Mouse (Mus musculus): ENCODE results near the gene Macrod2. TPM values are rescaled to one million over a fixed set of nuclear protein-coding genes. Genes with fewer than 3 reads are reported as not detected.

Macrod2 gene
- polyA plus RNA-seq, 2 experiments: 2.1 to 7.7 TPM

DNA sequence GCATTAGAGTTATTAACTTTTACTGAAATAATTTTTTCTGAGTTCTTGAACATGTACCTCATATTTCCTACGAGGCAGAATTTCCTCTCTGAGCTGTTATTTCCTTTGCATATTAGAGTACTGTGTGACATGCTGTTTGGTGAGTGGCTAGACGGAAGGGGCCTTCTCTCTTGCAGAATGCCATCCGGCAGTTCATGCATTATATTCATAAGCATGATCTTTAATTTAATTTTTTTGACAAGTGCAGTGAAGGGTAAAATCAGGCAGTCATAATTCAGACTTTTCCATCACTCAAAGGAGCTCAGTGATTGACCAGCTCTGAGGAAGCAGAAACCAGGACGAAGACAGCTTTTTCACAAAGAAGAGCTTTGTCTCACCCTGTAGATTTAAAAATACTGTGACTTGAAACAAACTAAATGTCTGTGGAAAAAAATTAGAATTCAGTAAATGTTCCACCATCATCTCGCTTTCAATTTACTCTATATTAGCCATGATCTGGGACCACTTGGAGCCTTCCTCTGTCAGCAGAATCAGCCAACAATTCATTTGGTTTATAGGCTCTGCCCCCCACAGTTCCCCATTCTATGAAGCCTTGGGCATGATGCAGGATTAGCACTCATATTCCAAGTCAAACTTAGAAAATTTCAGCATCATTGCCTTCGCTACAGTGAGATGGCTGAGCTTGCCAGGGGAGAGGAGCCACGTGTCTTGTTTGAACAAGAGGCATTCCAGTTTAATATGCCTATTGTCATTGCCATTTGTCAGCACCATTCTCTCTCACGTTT is 1827.2 kb downstream of the Macrod2 start:
- Histone ChIP-seq H3K36me3 (replicated peaks; ENCODE audit: control insufficient read depth, insufficient read depth, low read depth) (no peaks in the 10 kb centered on the region), H3K9ac (replicated peaks) (no peak overlapping the region), H3K27me3 (ENCODE audit: control insufficient read depth, insufficient read depth, low read length) (no peaks in the 10 kb centered on the region), H3K4me3 (ENCODE audit: insufficient read depth in 1 of 2, low read depth in 2 of 2, low read length in 2 of 2) (no peak overlapping the region), H3K4me1 (replicated peaks; ENCODE audit: control insufficient read depth in 2 of 2, insufficient read depth in 2 of 2, low read length in 1 of 2) (no peaks in the 10 kb centered on the region), H3K9me3 (ENCODE audit: control insufficient read depth, low read length) (no peaks in the 10 kb centered on the region), H3K27ac (no peak overlapping the region), H3K4me2 (ENCODE audit: low read depth) (no peak overlapping the region)
- TF ChIP-seq CTCF (IDR thresholded peaks at IDR 0.05; ENCODE audit: low read depth) (no peak), EP300 (IDR thresholded peaks at IDR 0.05; ENCODE audit: low read depth) (no peak)
- no peak for DNase-seq (ENCODE audit: low read depth in 3 of 3, low spot score in 3 of 3)
- no peak for ATAC-seq (ENCODE audit: insufficient read depth)
- WGBS (ENCODE audit: insufficient replicate concordance): 52% methylated on average over 8 of the region's 8 CpGs

DNA sequence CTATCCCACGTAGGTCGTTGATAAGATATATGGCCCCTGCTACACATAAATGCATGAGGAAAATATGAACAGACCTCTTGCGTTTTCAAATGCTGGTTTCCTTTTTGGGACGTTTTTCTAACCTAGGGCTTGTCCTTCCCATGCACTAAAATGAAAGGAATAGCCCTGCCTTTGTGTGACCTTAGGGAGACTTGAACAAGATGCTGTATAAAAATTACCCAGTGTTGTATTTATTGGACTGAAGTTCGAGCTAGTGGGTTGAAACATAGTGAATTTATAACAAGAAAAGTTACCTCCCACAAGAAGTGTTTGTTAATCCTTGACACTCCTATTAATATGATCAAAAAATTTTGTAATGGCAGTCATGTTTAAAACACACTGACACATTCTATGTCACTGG is 1827.8 kb downstream of the Macrod2 start:
- no peak overlapping the region for H3K4me2 ChIP-seq (ENCODE audit: low read depth)
- no peaks in the 10 kb centered on the region for H3K36me3 ChIP-seq (replicated peaks; ENCODE audit: control insufficient read depth, insufficient read depth, low read depth)
- H3K4me3 ChIP-seq (ENCODE audit: insufficient read depth in 1 of 2, low read depth in 2 of 2, low read length in 2 of 2): no peak overlapping the region
- no peaks in the 10 kb centered on the region for H3K9me3 ChIP-seq (ENCODE audit: control insufficient read depth, low read length)
- H3K4me1 ChIP-seq (replicated peaks; ENCODE audit: control insufficient read depth in 2 of 2, insufficient read depth in 2 of 2, low read length in 1 of 2): no peaks in the 10 kb centered on the region
- no peak for DNase-seq (ENCODE audit: low read depth in 3 of 3, low spot score in 3 of 3)
- no peak overlapping the region for H3K9ac ChIP-seq (replicated peaks)
- ATAC-seq (ENCODE audit: insufficient read depth): no peak
- no peak for TF ChIP-seq CTCF (IDR thresholded peaks at IDR 0.05; ENCODE audit: low read depth)
- no peak for TF ChIP-seq EP300 (IDR thresholded peaks at IDR 0.05; ENCODE audit: low read depth)
- 48% methylated on average over 5 of the region's 5 CpGs for WGBS (ENCODE audit: insufficient replicate concordance)
- no peak overlapping the region for H3K27ac ChIP-seq
- no peaks in the 10 kb centered on the region for H3K27me3 ChIP-seq (ENCODE audit: control insufficient read depth, insufficient read depth, low read length)

DNA sequence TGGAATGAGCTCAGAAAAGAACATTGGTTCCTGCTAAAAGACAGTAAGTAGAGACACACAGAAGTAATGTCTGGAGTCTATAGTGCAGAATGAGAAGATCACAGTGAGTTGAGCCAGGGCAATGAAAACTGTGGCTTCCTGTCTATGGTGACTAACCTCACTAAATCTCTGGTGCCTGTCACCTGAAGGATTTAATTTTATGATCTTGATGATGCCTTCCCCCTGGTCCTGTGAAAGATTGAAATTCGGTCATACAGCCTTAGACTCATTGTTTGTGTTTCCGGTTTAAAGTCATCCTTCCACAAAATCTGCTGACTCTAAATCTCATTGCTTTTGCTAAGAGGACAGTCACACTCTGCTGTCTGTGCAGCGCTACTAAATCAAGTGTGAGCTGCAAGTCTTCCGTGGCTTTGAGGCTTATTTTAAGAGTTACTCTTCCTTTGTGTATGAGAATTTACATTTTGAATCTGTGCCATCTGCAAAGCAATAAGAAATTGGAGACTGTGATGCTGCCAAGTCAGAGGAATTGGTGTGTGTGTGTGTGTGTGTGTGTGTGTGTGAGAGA is 1836.0 kb downstream of the Macrod2 start:
- TF ChIP-seq CTCF (IDR thresholded peaks at IDR 0.05; ENCODE audit: low read depth) (no peak), EP300 (IDR thresholded peaks at IDR 0.05; ENCODE audit: low read depth) (no peak)

DNA sequence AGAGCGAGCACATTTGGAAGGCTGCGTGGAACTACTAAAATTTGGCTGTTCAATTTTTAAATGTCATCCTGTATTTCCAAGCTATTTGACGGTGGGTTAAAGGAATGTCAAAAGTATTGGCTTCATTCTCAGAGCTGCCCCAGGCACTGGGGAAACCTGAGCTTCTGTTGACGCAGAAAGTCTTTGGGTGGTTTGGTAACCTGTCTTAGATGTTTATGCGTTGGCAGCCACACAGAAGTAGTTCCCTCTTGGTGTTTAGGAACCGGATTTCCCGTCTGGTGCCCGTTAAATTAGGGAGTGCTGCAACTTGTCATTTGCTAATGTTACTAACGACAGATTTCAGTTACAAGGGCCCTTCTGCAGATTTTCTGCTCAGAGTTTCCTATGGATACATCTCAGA is 1837.7 kb downstream of the Macrod2 start:
- H3K27me3 ChIP-seq (ENCODE audit: control insufficient read depth, insufficient read depth, low read length): no peaks in the 10 kb centered on the region
- no peaks in the 10 kb centered on the region for H3K36me3 ChIP-seq (replicated peaks; ENCODE audit: control insufficient read depth, insufficient read depth, low read depth)
- ATAC-seq (ENCODE audit: insufficient read depth) (no peak), DNase-seq (ENCODE audit: low read depth in 3 of 3, low spot score in 3 of 3) (no peak)
- H3K4me2 ChIP-seq (ENCODE audit: low read depth): no peak overlapping the region
- no peaks in the 10 kb centered on the region for H3K9me3 ChIP-seq (ENCODE audit: control insufficient read depth, low read length)
- no peak overlapping the region for H3K9ac ChIP-seq (replicated peaks)
- WGBS (ENCODE audit: insufficient replicate concordance): 58% methylated on average over 9 of the region's 9 CpGs
- H3K4me1 ChIP-seq (replicated peaks; ENCODE audit: control insufficient read depth in 2 of 2, insufficient read depth in 2 of 2, low read length in 1 of 2): no peaks in the 10 kb centered on the region
- H3K4me3 ChIP-seq (ENCODE audit: insufficient read depth in 1 of 2, low read depth in 2 of 2, low read length in 2 of 2): no peak overlapping the region
- H3K27ac ChIP-seq: no peak overlapping the region
- TF ChIP-seq CTCF (IDR thresholded peaks at IDR 0.05; ENCODE audit: low read depth): no peak
- TF ChIP-seq EP300 (IDR thresholded peaks at IDR 0.05; ENCODE audit: low read depth): no peak

More for the DNA sequence above, 1836.0 kb downstream of the Macrod2 start:
- Histone ChIP-seq H3K9me3 (ENCODE audit: control insufficient read depth, low read length) (no peaks in the 10 kb centered on the region), H3K4me2 (ENCODE audit: low read depth) (no peak overlapping the region), H3K4me3 (ENCODE audit: insufficient read depth in 1 of 2, low read depth in 2 of 2, low read length in 2 of 2) (no peak overlapping the region), H3K27ac (no peak overlapping the region), H3K4me1 (replicated peaks; ENCODE audit: control insufficient read depth in 2 of 2, insufficient read depth in 2 of 2, low read length in 1 of 2) (no peaks in the 10 kb centered on the region), H3K36me3 (replicated peaks; ENCODE audit: control insufficient read depth, insufficient read depth, low read depth) (no peaks in the 10 kb centered on the region), H3K27me3 (ENCODE audit: control insufficient read depth, insufficient read depth, low read length) (no peaks in the 10 kb centered on the region), H3K9ac (replicated peaks) (no peak overlapping the region)
- DNase-seq (ENCODE audit: low read depth in 3 of 3, low spot score in 3 of 3) (no peak), ATAC-seq (ENCODE audit: insufficient read depth) (no peak)
- WGBS (ENCODE audit: insufficient replicate concordance): 67% methylated on average over 4 of the region's 4 CpGs

DNA sequence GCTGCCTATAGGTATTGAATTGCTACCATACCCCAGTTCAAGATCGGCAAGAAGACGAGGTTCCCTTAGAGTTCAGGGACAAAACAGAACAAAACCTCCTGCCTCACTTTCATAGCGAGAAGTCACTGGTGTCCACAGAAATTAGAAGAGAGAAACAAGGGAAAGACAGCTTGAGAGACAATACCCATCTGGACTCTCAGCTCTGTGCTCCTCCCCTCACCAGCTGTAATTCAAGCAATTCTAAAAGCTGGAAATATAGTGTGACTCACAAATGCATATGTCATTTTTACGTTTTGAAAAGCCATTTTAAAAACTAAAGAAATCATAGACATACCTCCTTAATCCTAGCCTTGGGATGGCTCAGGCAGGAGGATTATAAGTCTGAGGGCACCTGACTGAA is 1848.4 kb downstream of the Macrod2 start:
- DNase-seq (ENCODE audit: low read depth in 3 of 3, low spot score in 3 of 3): no peak

More for the DNA sequence above, 1848.4 kb downstream of the Macrod2 start:
- no peak for ATAC-seq (ENCODE audit: insufficient read depth)
- Histone ChIP-seq H3K4me1 (replicated peaks; ENCODE audit: control insufficient read depth in 2 of 2, insufficient read depth in 2 of 2, low read length in 1 of 2) (no peaks in the 10 kb centered on the region), H3K27ac (no peak overlapping the region), H3K9me3 (ENCODE audit: control insufficient read depth, low read length) (no peaks in the 10 kb centered on the region), H3K4me2 (ENCODE audit: low read depth) (no peak overlapping the region), H3K9ac (replicated peaks) (no peak overlapping the region), H3K36me3 (replicated peaks; ENCODE audit: control insufficient read depth, insufficient read depth, low read depth) (no peaks in the 10 kb centered on the region), H3K27me3 (ENCODE audit: control insufficient read depth, insufficient read depth, low read length) (no peaks in the 10 kb centered on the region), H3K4me3 (ENCODE audit: insufficient read depth in 1 of 2, low read depth in 2 of 2, low read length in 2 of 2) (no peak overlapping the region)
- 63% methylated on average over 4 of the region's 4 CpGs for WGBS (ENCODE audit: insufficient replicate concordance)
- TF ChIP-seq CTCF (IDR thresholded peaks at IDR 0.05; ENCODE audit: low read depth): no peak
- no peak for TF ChIP-seq EP300 (IDR thresholded peaks at IDR 0.05; ENCODE audit: low read depth)
